In genomic region chr7:92866526-92866925, GRCm38 (mm10) we compare ENCODE assay signal across 8 mouse cellular contexts. TPM values are rescaled to one million over a fixed set of nuclear protein-coding genes. Genes with fewer than 3 reads are reported as not detected.
A peak's percentile ranks its signal among the peaks of the same experiment; 100 is the strongest.
DNase-seq lines count a peak whose midpoint lies in the region; ATAC-seq and TF ChIP-seq lines count a peak whose summit lies in the region.
"Had no signal": no experiment of that assay in that cellular context is flagged by ENCODE, and none has a peak within 500 bp of the region (broad histone marks: within the 10 kb centered on the region; RNA-seq: fewer than 3 reads in every experiment).

No protein-coding gene starts in this region.

- no peak for TF ChIP-seq POLR2A in CH12.LX (IDR thresholded peaks at IDR 0.05; ENCODE audit: low read depth, low read length)

- H3K9ac ChIP-seq in kidney, postnatal 0 days (ENCODE audit: low read depth, low read length): no peak overlapping the region
- H3K9ac ChIP-seq in CH12.LX (ENCODE audit: insufficient read depth, low read depth): no peak overlapping the region
- H3K9ac ChIP-seq: lung, embryonic 15.5 days had no signal

- ATAC-seq in kidney, postnatal 0 days (replicated peaks; ENCODE audit: low FRiP score, low read depth): no peak
- peak; percentile 48; the same call in 1 of the 2 replicates for ATAC-seq in granulocyte monocyte progenitor cell, adult 5-6 weeks (replicated peaks; ENCODE audit: poor library complexity, severe bottlenecking)

- H3K27ac ChIP-seq in kidney, postnatal 0 days: no peak overlapping the region
- H3K27ac ChIP-seq in CH12.LX (ENCODE audit: insufficient read depth, low read depth): no peak overlapping the region
- H3K27ac ChIP-seq: lung, embryonic 15.5 days had no signal

- H3K27me3 ChIP-seq in kidney, postnatal 0 days (ENCODE audit: insufficient read depth, low read length): no peaks in the 10 kb centered on the region
- H3K27me3 ChIP-seq in CH12.LX (replicated peaks): no peaks in the 10 kb centered on the region
- H3K27me3 ChIP-seq: lung, embryonic 15.5 days had no signal

- TF ChIP-seq CTCF in kidney, postnatal 0 days (IDR thresholded peaks at IDR 0.05; ENCODE audit: low read depth): peak; percentile 84
- peak; percentile 39 to 81; a peak in 3 of 4 replicates for TF ChIP-seq CTCF in CH12.LX (conservative IDR thresholded peaks at IDR 0.05 in 1 of 2, IDR thresholded peaks at IDR 0.05 in 1 of 2; ENCODE audit: low read depth in 2 of 2, low read length in 2 of 2)

- H3K36me3 ChIP-seq in kidney, postnatal 0 days (ENCODE audit: insufficient read depth, low read length): no peaks in the 10 kb centered on the region
- H3K36me3 ChIP-seq in CH12.LX (replicated peaks in 1 of 2; ENCODE audit: control insufficient read depth in 1 of 2, insufficient read depth in 1 of 2, low read length in 1 of 2): peaks cover 15 to 63% of the 10 kb centered on the region in 2 experiments

- H3K4me3 ChIP-seq in kidney, postnatal 0 days (replicated peaks; ENCODE audit: low read depth, low read length): no peak overlapping the region
- no peak overlapping the region for H3K4me3 ChIP-seq in CH12.LX (replicated peaks in 1 of 3; ENCODE audit: low read depth in 2 of 3, low read length in 2 of 3, poor library complexity in 1 of 3)
- H3K4me3 ChIP-seq: lung, embryonic 15.5 days had no signal

- H3K4me1 ChIP-seq in kidney, postnatal 0 days (replicated peaks; ENCODE audit: insufficient read depth, low read length): no peaks in the 10 kb centered on the region
- H3K4me1 ChIP-seq in CH12.LX (ENCODE audit: control insufficient read depth in 1 of 2, insufficient read depth in 2 of 2): peaks cover 0 to 13% of the 10 kb centered on the region in 2 experiments; a peak in 1 of 4 replicates
- H3K4me1 ChIP-seq: lung, embryonic 15.5 days had no signal

- H3K9me3 ChIP-seq in kidney, postnatal 0 days (replicated peaks; ENCODE audit: low read length): no peaks in the 10 kb centered on the region
- no peaks in the 10 kb centered on the region for H3K9me3 ChIP-seq in CH12.LX (replicated peaks; ENCODE audit: low read length)
- H3K9me3 ChIP-seq: lung, embryonic 15.5 days had no signal

- H3K4me2 ChIP-seq in kidney, postnatal 0 days (ENCODE audit: low read length): no peak overlapping the region
- H3K4me2 ChIP-seq in CH12.LX (ENCODE audit: insufficient read depth, low read depth, poor library complexity, severe bottlenecking): no peak overlapping the region
- H3K4me2 ChIP-seq: lung, embryonic 15.5 days had no signal

- 25% methylated on average over 2 of the region's 2 CpGs for WGBS in kidney, postnatal 0 days

- no peak for TF ChIP-seq EP300 in CH12.LX (IDR thresholded peaks at IDR 0.05; ENCODE audit: low read length)

- dilution Hi-C loops in CH12.LX (cut with MboI; ENCODE audit: extremely low pct_ligation_motif_present, extremely low pct_unique_long_range_greater_than_20kb, low sequenced_read_pairs): no loop called here

- in situ Hi-C loops in CH12.LX (cut with MboI; ENCODE audit: low pct_ligation_motif_present, low pct_unique_long_range_greater_than_20kb, low sequenced_read_pairs): loop anchor here (5.0 kb wide), 1 partner anchor 229 kb away; the partner anchor contains the start of gene Ankrd42

- TF ChIP-seq RAD21 in CH12.LX (IDR thresholded peaks at IDR 0.05; ENCODE audit: low read depth, low read length): peak; percentile 77

- peak; percentile 76 for DNase-seq in kidney, postnatal 0 days (ENCODE audit: low spot score)
- DNase-seq in kidney, postnatal 10 days: no peak
- DNase-seq in B cell, adult 2 months: peak; percentile 28 to 44
- DNase-seq in CH12.LX (ENCODE audit: extremely low read depth): peak; percentile 71
- no peak for DNase-seq in spleen, postnatal 4 days (ENCODE audit: low spot score in 2 of 2)
- DNase-seq in cerebellum, postnatal 4 days (ENCODE audit: low spot score in 2 of 2): no peak

- peaks cover 5% of the 10 kb centered on the region; the same call in 1 of the 2 replicates for H3K79me2 ChIP-seq in CH12.LX (replicated peaks; ENCODE audit: control insufficient read depth, extremely low read depth, insufficient read depth, poor library complexity, severe bottlenecking)

TF ChIP-seq in CH12.LX, 34 proteins besides CTCF, POLR2A, EP300 and RAD21:
- peak; percentile 77; the same call in 1 of the 2 replicates for TF ChIP-seq MYC (IDR thresholded peaks at IDR 0.05; ENCODE audit: low read depth, low read length)
- TF ChIP-seq MAX (IDR thresholded peaks at IDR 0.05; ENCODE audit: low read length): peak; percentile 54; the same call in 1 of the 2 replicates
- TF ChIP-seq MAFK (IDR thresholded peaks at IDR 0.05; ENCODE audit: insufficient replicate concordance, low read length): no peak
- no peak for TF ChIP-seq ELF1 (IDR thresholded peaks at IDR 0.05; ENCODE audit: low read depth, low read length)
- 0 out of 2 replicates have a peak, but pooled peaks have one; percentile 26 for TF ChIP-seq ZC3H11A (IDR thresholded peaks at IDR 0.05; ENCODE audit: low read depth, low read length)
- TF ChIP-seq POLR2AphosphoS2 (IDR thresholded peaks at IDR 0.05; ENCODE audit: low read depth, low read length): no peak
- no peak for TF ChIP-seq NRF1 (IDR thresholded peaks at IDR 0.05; ENCODE audit: low read depth, low read length)
- TF ChIP-seq JUN (IDR thresholded peaks at IDR 0.05; ENCODE audit: insufficient read depth, low read depth, low read length): no peak
- TF ChIP-seq CHD2 (IDR thresholded peaks at IDR 0.05; ENCODE audit: low read length): no peak
- no peak for TF ChIP-seq E2F4 (IDR thresholded peaks at IDR 0.05; ENCODE audit: insufficient replicate concordance, low read depth, low read length)
- no peak for TF ChIP-seq SIN3A (IDR thresholded peaks at IDR 0.05; ENCODE audit: low read length)
- no peak for TF ChIP-seq MEF2A (IDR thresholded peaks at IDR 0.05; ENCODE audit: borderline replicate concordance, low read depth, low read length)
- no peak for TF ChIP-seq ZNF384 (IDR thresholded peaks at IDR 0.05; ENCODE audit: low read depth, low read length)
- peak; percentile 82 for TF ChIP-seq SMC3 (IDR thresholded peaks at IDR 0.05; ENCODE audit: low read depth, low read length)

RNA-seq across cellular contexts. Expression of gene Ddias, which starts 7.5 kb away (rescaled TPM):
- polyA plus RNA-seq in kidney, postnatal 0 days (2015; fragmentation: Nextera tagmentation; extraction: Ambion mirVana): 6.2 and 7.2 TPM in 2 replicates
- 17.5 and 18.2 TPM in 2 replicates for total RNA-seq in CH12.LX (2012; rRNA removed)
- total RNA-seq in CH12.LX (2014; rRNA removed): 38.0 and 38.6 TPM in 2 replicates
- polyA plus RNA-seq in CH12.LX (2012; ENCODE audit: insufficient read length, low read depth): 23.1 and 24.0 TPM in 2 replicates
- total RNA-seq in granulocyte monocyte progenitor cell, adult 5-6 weeks (2014; fragmentation: Nextera tagmentation): 7.9 and 19.5 TPM in 2 replicates
- total RNA-seq in granulocyte monocyte progenitor cell, adult 5-6 weeks (2017): 10.9 and 13.7 TPM in 2 replicates

RNA-seq across cellular contexts. Expression of gene Prcp, which starts 7.7 kb away (rescaled TPM):
- 21.9 and 24.6 TPM in 2 replicates for polyA plus RNA-seq in kidney, postnatal 0 days (2015; fragmentation: Nextera tagmentation; extraction: Ambion mirVana)
- total RNA-seq in CH12.LX (2012; rRNA removed) (19.7 and 20.1 TPM in 2 replicates), CH12.LX (2014; rRNA removed) (26.6 and 28.9 TPM in 2 replicates)
- 24.3 and 27.8 TPM in 2 replicates for polyA plus RNA-seq in CH12.LX (2012; ENCODE audit: insufficient read length, low read depth)
- total RNA-seq in granulocyte monocyte progenitor cell, adult 5-6 weeks (2014; fragmentation: Nextera tagmentation): 62.9 and 70.4 TPM in 2 replicates
- total RNA-seq in granulocyte monocyte progenitor cell, adult 5-6 weeks (2017): 40.3 and 46.4 TPM in 2 replicates

Comparison
In these comparisons a context has a peak if more than half of its experiments do, and no peak if none do; other contexts are left out.
1. DNase-seq: peak in kidney, postnatal 0 days (single experiment), B cell, adult 2 months (2 of 2) and CH12.LX (single experiment); none in kidney, postnatal 10 days (single experiment), spleen, postnatal 4 days (0 of 2) and cerebellum, postnatal 4 days (0 of 2).